Mouse (Mus musculus): Measurements from ENCODE around the gene Rexo5.

DNA sequence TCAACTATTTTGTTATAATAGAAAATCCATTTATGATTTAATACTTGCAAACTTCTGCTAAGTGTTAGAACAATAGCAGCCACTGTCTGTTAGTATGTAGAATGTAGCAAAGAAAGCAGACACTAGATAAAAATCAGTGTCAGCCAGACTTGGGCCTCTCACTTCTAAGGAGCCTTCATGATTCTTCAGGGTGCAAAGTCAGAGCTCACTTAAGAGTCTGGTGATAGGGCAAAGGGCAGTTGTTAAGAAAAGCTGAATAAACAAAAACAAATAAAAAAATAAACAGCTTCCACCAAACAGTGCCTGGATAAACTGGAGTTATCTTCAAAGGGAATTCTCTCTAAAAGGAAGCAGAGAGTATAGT is 67.1 kb downstream of the Rexo5 start:
- TF ChIP-seq MAX (IDR thresholded peaks at IDR 0.05; ENCODE audit: low read depth) (no peak), SRF (IDR thresholded peaks at IDR 0.05; ENCODE audit: control insufficient read depth, insufficient read length, low read depth) (no peak), MYOD1 (IDR thresholded peaks at IDR 0.05; ENCODE audit: control insufficient read depth in 1 of 3, insufficient read length in 2 of 3, low read depth in 2 of 3) (no peak), POLR2A (IDR thresholded peaks at IDR 0.05; ENCODE audit: insufficient read length, low read depth) (no peak), CEBPB (IDR thresholded peaks at IDR 0.05; ENCODE audit: insufficient read depth, poor library complexity, severe bottlenecking) (no peak), MYOG (IDR thresholded peaks at IDR 0.05; ENCODE audit: control insufficient read depth in 1 of 3, insufficient read depth in 1 of 3, insufficient read length in 2 of 3, low read depth in 2 of 3) (no peak), POLR2AphosphoS2 (IDR thresholded peaks at IDR 0.05; ENCODE audit: insufficient read length, low read depth) (no peak)

All from myocyte (in vitro differentiated cells).